Mouse (Mus musculus) ES-Bruce4 (cell line): Measurements from ENCODE around the gene 1700042G07Rik. TPM values are rescaled to one million over a fixed set of nuclear protein-coding genes. Genes with fewer than 3 reads are reported as not detected.

Experiments
- H3K27ac ChIP-seq: 2 replicates; pipeline ENCODE4 v1.5.1; 2012; ENCODE audit warnings: low read length, inconsistent platforms; ENCODE audit not compliant: insufficient read depth
- H3K27me3 ChIP-seq: 2 replicates; pipeline ENCODE4 v1.6.1; 2012; ENCODE audit warnings: mild to moderate bottlenecking, low read length, inconsistent platforms; ENCODE audit not compliant: control insufficient read depth, poor library complexity, insufficient read depth, severe bottlenecking
- H3K36me3 ChIP-seq: 2 replicates; pipeline ENCODE4 v1.6.1; 2012; ENCODE audit warnings: inconsistent platforms, mild to moderate bottlenecking, low read length, moderate library complexity; ENCODE audit not compliant: control insufficient read depth, poor library complexity, insufficient read depth, severe bottlenecking
- H3K4me1 ChIP-seq: one replicate; pipeline ENCODE4 v1.8.1; 2011; ENCODE audit warnings: low read length; ENCODE audit not compliant: control insufficient read depth, insufficient read depth
- H3K4me3 ChIP-seq: 2 replicates; pipeline ENCODE4 v1.5.1; 2011; ENCODE audit warnings: low read depth, mild to moderate bottlenecking, low read length
- H3K9ac ChIP-seq: 2 replicates; pipeline ENCODE4 v1.6.1; 2012; ENCODE audit warnings: low read depth, mild to moderate bottlenecking, inconsistent platforms; ENCODE audit not compliant: poor library complexity, severe bottlenecking
- H3K9me3 ChIP-seq: replicated peaks from 2 replicates; pipeline ENCODE4 v1.6.1; 2012; ENCODE audit warnings: mild to moderate bottlenecking, low read length, inconsistent platforms; ENCODE audit not compliant: control insufficient read depth, poor library complexity, insufficient read depth, severe bottlenecking
- CTCF ChIP-seq: IDR thresholded peaks from one replicate; pipeline ENCODE4 v1.8.1; 2011; ENCODE audit warnings: low read depth, low read length
- EP300 ChIP-seq: IDR thresholded peaks from 2 replicates; pipeline ENCODE4 v1.6.1; 2011; ENCODE audit warnings: low read depth, low read length; ENCODE audit not compliant: insufficient read depth
- POLR2A ChIP-seq: IDR thresholded peaks from one replicate; pipeline ENCODE4 v1.8.1; 2011; ENCODE audit warnings: low read length; ENCODE audit not compliant: insufficient read depth
- polyA plus RNA-seq: library from polyadenylated mRNA; stranded (reverse); fragments of >200 nt; gene quantifications from 2 replicates; pipeline ENCODE4 v1.2.4, GENCODE M21; 2011; ENCODE audit warnings: low read depth; ENCODE audit not compliant: missing spikeins, insufficient read depth, insufficient read length

The 1700042G07Rik gene
- polyA plus RNA-seq, 1 experiment = not detected

DNA sequence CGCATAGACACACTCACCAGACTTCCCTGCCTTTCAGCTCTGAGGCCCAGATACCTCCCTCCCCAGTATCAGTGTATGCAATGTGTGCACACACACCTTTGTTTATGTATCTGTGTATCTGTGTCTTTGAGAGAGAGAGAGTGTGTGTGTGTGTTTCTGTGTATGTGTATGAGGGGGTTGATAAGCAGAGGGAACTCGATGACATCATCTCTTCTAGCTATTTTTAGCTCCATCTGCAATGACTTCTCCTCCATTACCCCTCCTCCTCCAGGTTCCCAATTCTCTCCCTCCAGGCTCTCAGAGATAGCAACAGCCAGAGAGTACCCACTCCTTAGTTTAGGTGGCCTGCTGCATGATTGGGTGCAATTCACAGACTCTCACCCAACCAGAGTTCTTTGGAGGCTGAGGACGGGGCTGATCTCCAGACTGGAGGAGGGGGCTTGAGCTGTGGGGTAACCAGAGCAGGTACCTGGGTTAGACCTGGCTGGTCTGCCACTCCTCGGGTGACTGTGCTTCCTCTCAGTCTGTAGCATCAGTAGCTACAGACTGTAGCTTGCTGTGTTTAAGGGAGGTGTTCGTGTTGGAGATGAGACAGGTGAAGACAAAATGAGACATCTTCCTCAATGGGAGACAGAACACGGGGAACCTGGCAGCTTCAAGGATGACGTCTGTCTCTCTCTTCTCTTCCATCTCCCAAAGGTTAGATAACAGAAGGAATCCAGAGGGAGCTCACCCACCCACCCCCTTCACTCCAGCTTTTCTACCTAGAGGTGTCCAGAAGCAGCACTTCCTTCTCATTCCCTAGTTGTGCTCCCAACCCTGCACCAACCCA lies 2.8 kb downstream of the 1700042G07Rik start:
- H3K4me3 ChIP-seq = peak overlapping the region; percentile 70
- no peaks in the 10 kb centered on the region for H3K9me3 ChIP-seq
- H3K9ac ChIP-seq = 0 out of 2 replicates have a peak overlapping the region, but pooled peaks have one; percentile 33
- no peak for TF ChIP-seq POLR2A
- H3K36me3 ChIP-seq = no peaks in the 10 kb centered on the region
- no peaks in the 10 kb centered on the region for H3K27me3 ChIP-seq
- H3K4me1 ChIP-seq = peaks cover 2% of the 10 kb centered on the region
- H3K27ac ChIP-seq = peak overlapping the region; percentile 86; the same call in 1 of the 2 replicates

GRCm38 (mm10) chr4:116176543-116176988 lies 3.4 kb downstream of the 1700042G07Rik start:
- peak overlapping the region; percentile 86 for H3K27ac ChIP-seq
- no peaks in the 10 kb centered on the region for H3K27me3 ChIP-seq
- H3K9ac ChIP-seq = peak overlapping the region; percentile 33
- H3K9me3 ChIP-seq = no peaks in the 10 kb centered on the region
- no peak for TF ChIP-seq CTCF
- TF ChIP-seq POLR2A = no peak
- TF ChIP-seq EP300 = peak; percentile 49; the same call in 1 of the 2 replicates
- H3K36me3 ChIP-seq = no peaks in the 10 kb centered on the region
- H3K4me1 ChIP-seq = peaks cover 2% of the 10 kb centered on the region
- peak overlapping the region; percentile 70 for H3K4me3 ChIP-seq

DNA sequence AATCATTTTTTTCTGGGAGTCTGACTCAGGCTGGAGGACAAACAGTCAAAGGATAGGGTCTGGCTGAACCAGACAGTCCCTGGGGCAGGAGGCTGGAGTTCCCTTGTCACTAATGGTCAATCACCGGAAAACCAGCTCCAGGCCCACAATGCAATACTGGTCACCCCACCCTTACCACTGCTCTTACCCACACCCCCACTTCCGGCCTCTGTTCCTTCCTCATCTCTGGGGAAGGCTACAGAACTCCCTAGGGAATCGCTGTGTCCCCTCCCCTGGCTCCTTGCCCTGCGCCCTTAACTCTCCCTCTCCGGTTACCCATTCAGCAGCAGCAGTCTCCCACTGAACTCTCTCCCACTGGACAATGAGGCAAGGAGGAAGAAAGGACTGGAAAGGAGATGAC lies 4.0 kb downstream of the 1700042G07Rik start:
- H3K9me3 ChIP-seq = no peaks in the 10 kb centered on the region
- TF ChIP-seq EP300 (0 out of 2 replicates have a peak, but pooled peaks have one; percentile 34), CTCF (no peak), POLR2A (no peak)
- no peaks in the 10 kb centered on the region for H3K36me3 ChIP-seq
- peak overlapping the region; percentile 33 for H3K9ac ChIP-seq
- peak overlapping the region; percentile 53 for H3K4me3 ChIP-seq
- peak overlapping the region; percentile 86 for H3K27ac ChIP-seq
- H3K27me3 ChIP-seq = no peaks in the 10 kb centered on the region
- H3K4me1 ChIP-seq = peaks cover 2% of the 10 kb centered on the region

DNA sequence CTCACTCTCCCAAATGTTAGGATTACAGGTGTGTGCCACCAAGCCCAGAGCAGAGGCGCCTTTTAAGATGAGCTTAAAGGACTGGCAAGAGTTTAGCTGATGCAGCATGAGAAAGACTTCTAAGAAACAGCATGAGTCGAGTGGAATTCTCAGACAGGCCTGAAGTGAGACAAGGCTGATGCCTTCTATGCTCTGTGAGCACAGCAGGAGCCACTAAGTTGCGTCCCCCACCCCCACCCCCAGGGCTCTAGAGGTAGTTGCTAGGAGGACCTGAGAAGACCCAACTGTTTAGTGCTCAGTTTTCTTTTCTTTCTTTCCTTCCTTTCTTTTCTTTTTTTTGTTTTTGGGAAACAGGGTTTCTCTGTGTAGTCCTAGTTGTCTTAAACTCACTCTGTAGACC lies 8.9 kb downstream of the 1700042G07Rik start:
- H3K27me3 ChIP-seq = no peaks in the 10 kb centered on the region
- H3K36me3 ChIP-seq = no peaks in the 10 kb centered on the region
- H3K4me1 ChIP-seq = no peaks in the 10 kb centered on the region
- H3K9me3 ChIP-seq = no peaks in the 10 kb centered on the region
- TF ChIP-seq CTCF (no peak), EP300 (no peak), POLR2A (no peak)
- no peak overlapping the region for H3K9ac ChIP-seq
- H3K4me3 ChIP-seq = no peak overlapping the region
- no peak overlapping the region for H3K27ac ChIP-seq

- no peaks in the 10 kb centered on the region for H3K9me3 ChIP-seq
- H3K9ac ChIP-seq = peak overlapping the region; percentile 44
- H3K4me1 ChIP-seq = no peaks in the 10 kb centered on the region
- 0 out of 2 replicates have a peak overlapping the region, but pooled peaks have one; percentile 34 for H3K27ac ChIP-seq
- H3K36me3 ChIP-seq = no peaks in the 10 kb centered on the region
- TF ChIP-seq CTCF (no peak), POLR2A (peak; percentile 53)
- H3K27me3 ChIP-seq = no peaks in the 10 kb centered on the region
- peak overlapping the region; percentile 13 for H3K4me3 ChIP-seq
Observed at GRCm38 (mm10) chr4:116182745-116183144, 9.6 kb downstream of the 1700042G07Rik start.

GRCm38 (mm10) chr4:116185083-116185482 lies 11.9 kb downstream of the 1700042G07Rik start:
- Histone ChIP-seq H3K27ac (no peak overlapping the region), H3K4me1 (no peaks in the 10 kb centered on the region), H3K9ac (no peak overlapping the region), H3K36me3 (no peaks in the 10 kb centered on the region), H3K9me3 (no peaks in the 10 kb centered on the region), H3K4me3 (no peak overlapping the region), H3K27me3 (no peaks in the 10 kb centered on the region)
- TF ChIP-seq POLR2A = no peak
- TF ChIP-seq EP300 = no peak
- TF ChIP-seq CTCF = no peak
